Mouse (Mus musculus): ENCODE results near the gene Rab5if.

GRCm38 (mm10) chr2:156863487-156864160 lies 696 bp downstream of the Rab5if start:
- TF ChIP-seq POLR2A (IDR thresholded peaks at IDR 0.05; ENCODE audit: control insufficient read depth, low read depth, low read length) (no peak), CTCF (IDR thresholded peaks at IDR 0.05; ENCODE audit: control insufficient read depth, insufficient read depth, insufficient replicate concordance, low read depth, low read length) (no peak)

All from testis, adult 2 months (tissue).